Mouse (Mus musculus) ZHBTc4 (cell line): ENCODE results near the gene Micall1.
A peak's percentile ranks its signal among the peaks of the same experiment; 100 is the strongest.

Source experiments
- DNase-seq: peaks from one replicate; pipeline ENCODE4 v3.0.0-alpha.2; 2011; ENCODE audit warnings: low read depth, low spot score

Micall1 gene

DNA sequence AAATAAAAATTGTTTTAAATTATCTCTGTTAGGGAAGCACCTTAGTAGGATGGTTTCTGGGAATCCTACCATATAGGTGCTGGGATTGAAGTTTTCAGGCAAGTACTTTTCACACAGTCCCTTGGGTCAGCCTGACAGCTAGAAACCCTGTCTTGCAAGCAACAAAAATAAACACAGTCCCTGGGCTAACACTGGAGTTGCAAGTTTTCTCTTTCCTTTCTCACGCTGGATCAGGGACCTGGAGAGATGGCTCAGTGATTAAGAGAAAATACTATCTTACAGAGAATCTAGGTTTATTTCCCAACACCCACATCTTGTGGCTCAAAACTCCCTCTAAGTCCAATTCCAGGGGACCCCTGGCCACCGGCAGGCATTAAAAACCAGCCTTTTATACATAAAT is 11.6 kb upstream of the Micall1 start:
- no peak for DNase-seq

DNA sequence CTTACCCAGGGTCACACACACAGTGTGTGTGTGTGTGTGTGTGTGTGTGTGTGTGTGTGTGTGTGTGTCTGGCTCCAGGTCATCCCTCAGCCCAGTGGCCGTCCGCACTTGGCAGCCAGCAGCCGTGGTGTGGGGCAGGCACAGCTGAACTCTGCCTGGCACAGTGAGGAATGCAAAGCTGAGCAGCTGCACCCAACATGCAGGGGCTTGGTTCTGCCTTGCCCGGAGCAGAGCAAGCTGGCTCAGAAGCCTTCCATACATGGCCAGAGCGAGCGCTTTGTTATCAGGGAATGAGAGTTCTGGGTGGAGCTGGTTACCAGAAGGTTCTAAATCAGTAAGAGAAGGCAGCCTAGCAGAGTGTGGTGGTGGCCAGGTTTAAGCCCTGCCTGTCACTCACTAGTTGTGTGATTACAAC is 11.1 kb upstream of the Micall1 start:
- peak; percentile 47 for DNase-seq

DNA sequence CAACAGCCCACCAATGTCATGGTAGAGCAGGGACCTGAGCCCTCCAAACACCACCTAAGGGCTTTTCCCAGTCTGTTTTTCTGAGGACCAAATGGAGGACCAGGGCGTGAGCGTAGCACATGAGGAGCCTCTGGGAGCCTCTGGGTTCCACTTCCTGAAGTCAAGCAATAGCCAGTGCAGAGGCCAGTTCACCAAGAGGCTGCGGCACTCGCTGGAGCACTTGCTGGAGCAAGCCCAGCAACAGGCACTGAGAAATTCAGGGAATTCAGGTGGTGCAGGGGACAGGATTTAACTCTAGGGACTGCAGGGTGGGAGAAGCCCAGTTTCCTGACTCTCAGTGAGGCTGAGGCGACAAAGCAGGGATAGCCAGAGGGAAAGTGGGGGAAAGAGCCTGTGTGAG is 10.5 kb upstream of the Micall1 start:
- peak; percentile 27 for DNase-seq

DNA sequence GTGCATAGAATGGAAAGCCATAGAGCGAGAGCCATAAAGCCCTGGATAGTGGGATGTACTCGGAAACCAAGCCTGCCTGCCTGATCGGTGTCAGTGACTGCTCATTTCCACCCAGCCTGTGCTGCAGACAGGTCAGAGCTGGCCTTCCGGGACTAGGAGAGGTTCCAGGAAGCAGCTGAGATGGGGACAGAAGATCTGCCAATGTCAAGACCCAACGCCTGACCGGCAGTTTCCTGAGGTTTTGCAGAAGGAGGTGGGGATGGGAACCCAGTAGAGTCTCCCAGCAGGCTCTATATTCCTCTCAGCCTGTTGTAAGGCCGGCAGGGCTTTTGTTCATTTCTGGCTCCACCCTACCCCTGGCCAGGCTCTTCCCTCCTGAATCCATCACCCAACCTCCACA is 9.8 kb upstream of the Micall1 start:
- DNase-seq: peak; percentile 39

DNA sequence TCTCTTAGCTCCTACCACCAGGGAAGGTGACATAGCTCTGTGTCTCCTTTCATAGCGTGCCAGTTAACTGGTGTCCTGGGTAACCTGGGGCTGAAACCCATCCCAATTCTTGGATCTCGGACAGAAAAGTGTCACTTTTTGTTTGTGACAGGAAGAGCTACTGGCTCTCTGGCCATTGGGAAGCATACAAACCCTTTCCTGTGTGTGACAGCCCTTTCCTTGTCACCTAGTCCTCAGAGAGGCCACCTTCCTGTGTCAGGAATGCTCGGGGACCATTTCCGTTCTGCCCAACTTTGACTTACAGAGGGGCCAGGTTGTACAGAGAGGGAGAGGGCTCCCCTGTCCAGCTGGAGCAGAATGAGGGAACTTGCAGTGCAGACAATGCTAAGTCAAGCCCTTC is 9.2 kb upstream of the Micall1 start:
- DNase-seq: no peak

- DNase-seq: no peak
Measured at GRCm38 (mm10) chr15:79100391-79100790, 8.3 kb upstream of the Micall1 start.

- DNase-seq: no peak
Measured at GRCm38 (mm10) chr15:79101531-79101930, 7.2 kb upstream of the Micall1 start.

DNA sequence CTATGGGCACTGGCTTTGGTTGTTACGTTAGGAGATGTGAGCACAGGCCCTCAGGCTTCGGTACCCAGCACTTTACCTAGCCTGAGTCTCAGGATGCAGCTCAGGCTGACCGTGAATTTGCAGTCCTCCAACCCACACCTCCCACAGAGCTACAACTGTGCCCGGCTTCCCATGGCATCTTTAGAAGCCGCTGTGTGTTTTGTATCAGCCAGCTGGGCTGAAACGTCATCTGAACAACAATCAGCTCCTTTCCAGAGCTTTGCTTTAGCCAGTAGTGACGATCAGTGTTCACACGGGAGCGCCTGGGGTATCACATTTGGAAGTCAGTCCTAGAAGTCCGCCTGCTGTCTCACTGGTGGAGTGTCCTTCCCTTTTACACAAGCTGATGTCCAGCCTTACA is 5.4 kb upstream of the Micall1 start:
- no peak for DNase-seq

- DNase-seq: no peak
Measured at GRCm38 (mm10) chr15:79105804-79106203, 2.9 kb upstream of the Micall1 start.

- no peak for DNase-seq
Measured at GRCm38 (mm10) chr15:79107966-79108365, 732 bp upstream of the Micall1 start.

GRCm38 (mm10) chr15:79109321-79109934 is 730 bp downstream of the Micall1 start:
- peak; percentile 31 for DNase-seq

GRCm38 (mm10) chr15:79110031-79110430 is 1.3 kb downstream of the Micall1 start:
- DNase-seq: no peak

GRCm38 (mm10) chr15:79110528-79110927 is 1.8 kb downstream of the Micall1 start:
- DNase-seq: no peak

GRCm38 (mm10) chr15:79111774-79112173 is 3.1 kb downstream of the Micall1 start:
- DNase-seq: no peak

DNA sequence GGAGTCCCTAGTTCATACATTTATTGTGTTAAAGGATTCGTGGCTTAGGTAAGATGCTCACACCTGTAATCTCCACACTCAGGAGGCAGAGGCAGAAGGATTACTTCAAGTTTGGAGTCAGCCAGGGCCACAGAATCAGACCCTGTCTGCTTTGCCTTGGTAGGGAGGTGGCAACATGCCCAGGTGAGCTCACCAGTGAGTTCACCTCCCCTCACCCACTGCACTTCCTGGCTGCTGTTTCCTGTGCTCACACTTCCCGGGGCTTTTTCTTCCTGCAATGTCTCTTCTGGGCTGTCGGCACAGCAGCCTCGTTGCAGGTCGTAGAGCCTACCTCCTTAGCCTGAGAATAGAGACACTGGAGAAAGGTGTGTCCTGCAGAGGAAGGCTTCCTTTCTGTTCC is 6.6 kb downstream of the Micall1 start:
- no peak for DNase-seq

DNA sequence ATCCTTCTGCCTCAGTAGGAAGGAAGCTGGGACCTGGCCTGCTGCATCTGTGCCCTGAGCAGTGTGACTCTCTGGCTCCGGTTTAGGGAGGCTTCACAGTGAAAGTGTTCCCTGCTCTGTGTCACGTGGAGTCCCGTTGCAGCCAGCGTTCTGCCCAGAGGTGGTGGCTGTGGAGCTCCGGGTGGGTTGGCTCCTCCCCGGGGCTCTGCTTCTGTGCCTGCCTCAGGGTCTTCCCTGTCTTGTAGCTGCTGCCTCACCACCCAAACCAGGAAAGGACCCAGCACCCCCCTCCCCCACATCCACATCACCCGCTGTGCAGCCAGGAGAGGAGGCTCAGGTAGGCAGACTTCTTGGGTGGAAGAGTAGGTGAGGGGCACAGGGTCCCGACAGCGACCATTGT is 10.8 kb downstream of the Micall1 start:
- DNase-seq: no peak

GRCm38 (mm10) chr15:79122119-79122518 is 13.4 kb downstream of the Micall1 start:
- DNase-seq: no peak

DNA sequence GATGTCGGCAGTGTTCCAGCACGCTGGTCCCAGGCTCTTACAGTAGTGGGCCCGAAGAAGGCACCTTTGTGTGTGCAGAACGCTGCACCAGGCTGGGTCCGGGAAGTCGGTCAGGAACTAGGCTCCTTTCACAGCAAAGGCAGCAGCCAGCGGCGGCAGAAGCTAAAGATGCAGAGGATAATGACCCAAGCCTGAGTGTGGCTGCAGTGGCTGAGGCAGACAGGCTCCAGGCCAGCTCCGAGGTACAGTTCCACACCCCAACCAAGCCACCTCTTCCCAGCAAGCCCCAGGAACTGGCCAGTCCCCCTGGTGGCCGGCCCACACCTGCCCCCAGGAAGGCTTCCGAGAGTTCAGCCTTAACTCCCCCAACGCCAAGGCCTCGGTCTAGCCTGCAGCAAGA is 13.8 kb downstream of the Micall1 start:
- no peak for DNase-seq

DNA sequence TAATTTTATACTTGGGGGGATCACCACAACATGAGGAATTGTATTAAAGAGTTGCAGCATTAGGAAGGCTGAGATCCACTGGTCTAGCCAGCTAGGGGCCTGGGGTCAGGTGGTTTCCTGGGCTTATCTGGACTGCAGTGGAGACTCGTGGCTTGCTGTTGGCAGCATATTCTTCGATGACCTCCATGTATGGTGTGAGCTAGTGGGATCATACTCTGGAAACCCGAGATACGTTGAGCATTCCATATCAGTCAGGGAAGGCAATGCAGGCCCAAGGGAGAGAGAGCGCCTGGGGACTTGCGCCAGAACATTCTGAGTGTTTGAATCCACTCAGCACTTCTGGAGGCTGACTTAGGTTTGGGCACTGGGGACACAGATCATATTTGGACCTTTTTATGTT is 15.1 kb downstream of the Micall1 start:
- DNase-seq: no peak

- DNase-seq: no peak
Measured at GRCm38 (mm10) chr15:79124331-79124875, 15.7 kb downstream of the Micall1 start.

DNA sequence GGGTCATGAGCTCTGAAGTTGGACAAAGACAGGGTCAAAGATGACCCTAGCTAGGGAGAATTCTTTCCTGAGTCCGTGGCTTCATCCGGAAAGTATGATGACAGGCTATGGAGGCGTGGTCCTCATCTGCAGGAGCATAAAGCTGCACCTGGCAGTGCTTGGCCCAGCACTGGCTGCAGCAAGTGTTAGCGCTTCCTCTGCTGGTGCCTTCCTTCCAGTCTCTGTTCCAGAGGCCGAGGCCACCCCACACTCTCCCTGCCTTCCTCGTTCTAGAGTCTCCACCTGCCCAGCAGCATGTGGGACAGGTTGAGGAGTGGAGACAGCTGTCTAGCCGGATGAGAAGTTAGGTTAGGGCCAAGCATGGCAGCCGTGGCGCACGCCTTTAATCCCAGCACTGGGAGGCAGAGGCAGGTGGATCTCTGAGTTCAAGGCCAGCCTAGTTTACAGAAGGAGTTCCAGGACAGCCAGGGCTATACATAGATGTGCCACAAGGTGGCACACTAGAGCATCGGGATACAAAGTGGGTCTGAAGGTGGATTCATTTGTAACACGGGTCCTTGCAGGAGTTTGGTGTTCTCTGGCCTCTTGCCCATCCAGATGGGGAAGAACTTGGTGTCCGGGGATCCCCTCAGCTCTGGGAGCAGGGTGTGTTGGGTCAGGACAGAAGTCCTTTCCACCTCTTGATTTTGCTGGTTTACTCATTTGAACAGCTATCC is 17.7 kb downstream of the Micall1 start:
- DNase-seq: peak; percentile 94

DNA sequence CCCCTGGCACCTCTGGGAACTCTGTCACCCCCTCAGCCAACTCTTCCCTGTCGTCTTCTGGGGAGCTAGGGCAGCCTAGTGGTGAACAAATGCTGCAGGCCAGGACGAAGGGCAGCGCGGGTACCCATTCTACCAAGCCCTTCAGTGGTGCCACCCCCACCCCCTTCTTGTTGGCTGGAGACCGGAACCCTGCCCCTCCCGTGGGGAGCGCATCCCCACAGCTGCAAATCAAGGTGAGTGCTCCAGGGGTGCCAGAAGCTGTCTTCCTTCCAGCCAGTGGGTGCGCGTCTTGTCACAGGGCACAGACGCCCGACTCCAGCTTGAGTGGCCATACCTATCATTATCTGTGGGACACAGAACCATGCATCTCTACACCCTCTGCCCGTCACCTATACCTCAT is 18.4 kb downstream of the Micall1 start:
- DNase-seq: no peak

DNA sequence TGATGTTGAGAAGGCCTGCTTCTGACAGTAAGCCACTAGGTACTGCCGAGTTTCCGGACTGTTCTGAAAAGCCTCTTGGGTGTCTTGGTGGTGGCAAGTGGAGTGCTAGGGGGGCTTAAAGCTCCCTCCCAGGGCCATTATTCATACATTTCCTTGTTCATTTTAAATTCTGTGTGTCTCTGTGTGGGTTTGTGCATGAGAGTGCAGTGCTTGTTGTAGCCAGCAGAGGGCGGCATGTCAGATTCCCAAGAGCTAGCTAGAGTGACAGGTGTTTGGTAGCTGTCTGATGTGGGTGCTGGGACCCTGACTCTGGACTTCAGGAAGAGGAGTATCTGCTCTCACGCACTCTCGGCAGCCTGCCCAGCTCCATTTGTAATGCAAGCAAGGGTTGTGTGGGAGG is 19.5 kb downstream of the Micall1 start:
- DNase-seq: peak; percentile 84
